In genomic region chr7:24600941-24601597, GRCm38 (mm10) we compare ENCODE assay signal across 8 mouse cellular contexts. TPM values are rescaled to one million over a fixed set of nuclear protein-coding genes. Genes with fewer than 3 reads are reported as not detected.
DNase-seq lines count a peak whose midpoint lies in the region; ATAC-seq and TF ChIP-seq lines count a peak whose summit lies in the region.

No protein-coding gene starts in this region.

- H3K79me2 ChIP-seq in CH12.LX (replicated peaks; ENCODE audit: control insufficient read depth, extremely low read depth, insufficient read depth, poor library complexity, severe bottlenecking): no peaks in the 10 kb centered on the region

- no peak overlapping the region for H3K4me3 ChIP-seq in CH12.LX (replicated peaks in 1 of 3; ENCODE audit: low read depth in 2 of 3, low read length in 2 of 3, poor library complexity in 1 of 3)
- H3K4me3 ChIP-seq in forebrain, embryonic 12.5 days (replicated peaks): no peak overlapping the region
- no peak overlapping the region for H3K4me3 ChIP-seq in heart, postnatal 0 days (ENCODE audit: low read depth, low read length)
- no peak overlapping the region for H3K4me3 ChIP-seq in liver, embryonic 15.5 days (replicated peaks)
- no peak overlapping the region for H3K4me3 ChIP-seq in neural tube, embryonic 12.5 days
- no peak overlapping the region for H3K4me3 ChIP-seq in stomach, postnatal 0 days (ENCODE audit: low read depth, low read length)

- peak; percentile 93 for ATAC-seq in forebrain, embryonic 12.5 days (ENCODE audit: low FRiP score)
- ATAC-seq in heart, postnatal 0 days (ENCODE audit: insufficient read depth, low read depth): peak; percentile 94
- peak; percentile 75 for ATAC-seq in liver, embryonic 15.5 days (ENCODE audit: insufficient read depth)
- ATAC-seq in neural tube, embryonic 12.5 days (ENCODE audit: low FRiP score, low read depth): peak; percentile 86
- peak; percentile 84 for ATAC-seq in stomach, postnatal 0 days (ENCODE audit: low FRiP score, low TSS enrichment)

- peak; percentile 93 for TF ChIP-seq RAD21 in CH12.LX (IDR thresholded peaks at IDR 0.05; ENCODE audit: low read depth, low read length)

- H3K4me1 ChIP-seq in CH12.LX (ENCODE audit: control insufficient read depth in 1 of 2, insufficient read depth in 2 of 2): peaks cover 0 to 4% of the 10 kb centered on the region in 2 experiments; a peak in 2 of 4 replicates
- H3K4me1 ChIP-seq in forebrain, embryonic 12.5 days: peaks cover 7% of the 10 kb centered on the region; the same call in 1 of the 2 replicates
- no peaks in the 10 kb centered on the region for H3K4me1 ChIP-seq in heart, postnatal 0 days (ENCODE audit: control insufficient read depth, insufficient read depth)
- peaks cover 24% of the 10 kb centered on the region for H3K4me1 ChIP-seq in liver, embryonic 15.5 days (replicated peaks)
- no peaks in the 10 kb centered on the region for H3K4me1 ChIP-seq in neural tube, embryonic 12.5 days
- 0 out of 2 replicates have a peak, but pooled peaks cover 2% of the 10 kb centered on the region for H3K4me1 ChIP-seq in stomach, postnatal 0 days (replicated peaks; ENCODE audit: control insufficient read depth, insufficient read depth)

- H3K27ac ChIP-seq in CH12.LX (ENCODE audit: insufficient read depth, low read depth): no peak overlapping the region
- H3K27ac ChIP-seq in forebrain, embryonic 12.5 days: no peak overlapping the region
- H3K27ac ChIP-seq in heart, postnatal 0 days (ENCODE audit: low read depth): no peak overlapping the region
- no peak overlapping the region for H3K27ac ChIP-seq in liver, embryonic 15.5 days (replicated peaks)
- H3K27ac ChIP-seq in neural tube, embryonic 12.5 days: no peak overlapping the region
- peak overlapping the region; percentile 30; the same call in 1 of the 2 replicates for H3K27ac ChIP-seq in stomach, postnatal 0 days (replicated peaks)

- H3K9me3 ChIP-seq in CH12.LX (replicated peaks; ENCODE audit: low read length): no peaks in the 10 kb centered on the region
- no peaks in the 10 kb centered on the region for H3K9me3 ChIP-seq in forebrain, embryonic 12.5 days
- no peaks in the 10 kb centered on the region for H3K9me3 ChIP-seq in heart, postnatal 0 days (replicated peaks; ENCODE audit: control insufficient read depth, low read length)
- H3K9me3 ChIP-seq in liver, embryonic 15.5 days (replicated peaks): no peaks in the 10 kb centered on the region
- H3K9me3 ChIP-seq in neural tube, embryonic 12.5 days: no peaks in the 10 kb centered on the region
- H3K9me3 ChIP-seq in stomach, postnatal 0 days (ENCODE audit: control insufficient read depth, low read length): no peaks in the 10 kb centered on the region

- no peak for TF ChIP-seq POLR2A in CH12.LX (IDR thresholded peaks at IDR 0.05; ENCODE audit: low read depth, low read length)

- H3K9ac ChIP-seq in CH12.LX (ENCODE audit: insufficient read depth, low read depth): no peak overlapping the region
- H3K9ac ChIP-seq in forebrain, embryonic 12.5 days: no peak overlapping the region
- H3K9ac ChIP-seq in heart, postnatal 0 days (replicated peaks; ENCODE audit: low read depth, low read length): no peak overlapping the region
- H3K9ac ChIP-seq in liver, embryonic 15.5 days: no peak overlapping the region
- H3K9ac ChIP-seq in neural tube, embryonic 12.5 days: no peak overlapping the region
- H3K9ac ChIP-seq in stomach, postnatal 0 days (ENCODE audit: low read length): no peak overlapping the region

- in situ Hi-C loops in CH12.LX (cut with MboI; ENCODE audit: low pct_ligation_motif_present, low pct_unique_long_range_greater_than_20kb, low sequenced_read_pairs): no loop called here

- H3K4me2 ChIP-seq in CH12.LX (ENCODE audit: insufficient read depth, low read depth, poor library complexity, severe bottlenecking): no peak overlapping the region
- H3K4me2 ChIP-seq in forebrain, embryonic 12.5 days: peak overlapping the region; percentile 28
- H3K4me2 ChIP-seq in heart, postnatal 0 days (ENCODE audit: low read depth, low read length): no peak overlapping the region
- H3K4me2 ChIP-seq in liver, embryonic 15.5 days: peak overlapping the region; percentile 39; the same call in 1 of the 2 replicates
- H3K4me2 ChIP-seq in neural tube, embryonic 12.5 days (replicated peaks): peak overlapping the region; percentile 45
- peak overlapping the region; percentile 38 for H3K4me2 ChIP-seq in stomach, postnatal 0 days (replicated peaks; ENCODE audit: low read depth)

- WGBS in forebrain, embryonic 12.5 days: 8% methylated on average over 13 of the region's 13 CpGs
- WGBS in heart, postnatal 0 days: 6% methylated on average over 13 of the region's 13 CpGs
- 4% methylated on average over 13 of the region's 13 CpGs for WGBS in liver, embryonic 15.5 days (ENCODE audit: insufficient replicate concordance)
- 6% methylated on average over 13 of the region's 13 CpGs for WGBS in neural tube, embryonic 12.5 days
- 4% methylated on average over 13 of the region's 13 CpGs for WGBS in stomach, postnatal 0 days

- no peaks in the 10 kb centered on the region for H3K27me3 ChIP-seq in CH12.LX (replicated peaks)
- no peaks in the 10 kb centered on the region for H3K27me3 ChIP-seq in forebrain, embryonic 12.5 days
- no peaks in the 10 kb centered on the region for H3K27me3 ChIP-seq in heart, postnatal 0 days (ENCODE audit: control insufficient read depth, insufficient read depth, low read length)
- H3K27me3 ChIP-seq in liver, embryonic 15.5 days: no peaks in the 10 kb centered on the region
- no peaks in the 10 kb centered on the region for H3K27me3 ChIP-seq in neural tube, embryonic 12.5 days (replicated peaks)
- H3K27me3 ChIP-seq in stomach, postnatal 0 days (ENCODE audit: control insufficient read depth, insufficient read depth, low read length): no peaks in the 10 kb centered on the region

- DNase-seq in CH12.LX (ENCODE audit: extremely low read depth): peak; percentile 93
- DNase-seq in c-Kit-positive CD71-positive TER-119-negative erythroid progenitor cells, embryonic 14.5 days (ENCODE audit: low read depth): peak; percentile 94
- peak; percentile 92 for DNase-seq in heart, postnatal 0 days (ENCODE audit: low spot score)
- DNase-seq in kidney, postnatal 36 days: peak; percentile 94 to 99
- peak; percentile 96 for DNase-seq in stomach, postnatal 0 days (ENCODE audit: low spot score)

- 0 out of 2 replicates have a peak, but pooled peaks have one; percentile 19 for TF ChIP-seq EP300 in CH12.LX (IDR thresholded peaks at IDR 0.05; ENCODE audit: low read length)
- TF ChIP-seq EP300 in heart, postnatal 0 days (IDR thresholded peaks at IDR 0.05; ENCODE audit: low read depth): no peak
- no peak for TF ChIP-seq EP300 in stomach, postnatal 0 days (optimal IDR thresholded peaks at IDR 0.05)

- H3K36me3 ChIP-seq in CH12.LX (replicated peaks in 1 of 2; ENCODE audit: control insufficient read depth in 1 of 2, insufficient read depth in 1 of 2, low read length in 1 of 2): peaks cover 0 to 32% of the 10 kb centered on the region in 2 experiments
- no peaks in the 10 kb centered on the region for H3K36me3 ChIP-seq in forebrain, embryonic 12.5 days (replicated peaks)
- H3K36me3 ChIP-seq in heart, postnatal 0 days (replicated peaks; ENCODE audit: control insufficient read depth, insufficient read depth, low read length): no peaks in the 10 kb centered on the region; the same call in 1 of the 2 replicates
- no peaks in the 10 kb centered on the region for H3K36me3 ChIP-seq in liver, embryonic 15.5 days (replicated peaks)
- H3K36me3 ChIP-seq in neural tube, embryonic 12.5 days: no peaks in the 10 kb centered on the region
- no peaks in the 10 kb centered on the region for H3K36me3 ChIP-seq in stomach, postnatal 0 days (ENCODE audit: control insufficient read depth, insufficient read depth, low read length)

- dilution Hi-C loops in CH12.LX (cut with MboI; ENCODE audit: extremely low pct_ligation_motif_present, extremely low pct_unique_long_range_greater_than_20kb, low sequenced_read_pairs): no loop called here

- peak; percentile 90 to 100 for TF ChIP-seq CTCF in CH12.LX (conservative IDR thresholded peaks at IDR 0.05 in 1 of 2, IDR thresholded peaks at IDR 0.05 in 1 of 2; ENCODE audit: low read depth in 2 of 2, low read length in 2 of 2)
- peak; percentile 100 for TF ChIP-seq CTCF in heart, postnatal 0 days (IDR thresholded peaks at IDR 0.05; ENCODE audit: low read depth)
- TF ChIP-seq CTCF in stomach, postnatal 0 days (IDR thresholded peaks at IDR 0.05; ENCODE audit: low read depth): peak; percentile 100

RNA-seq across cellular contexts. Expression of gene Phldb3, which starts 9.5 kb away (rescaled TPM):
- total RNA-seq in CH12.LX (2012; rRNA removed): 3.1 and 3.5 TPM in 2 replicates
- total RNA-seq in CH12.LX (2014; rRNA removed): 0.89 and 1.1 TPM in 2 replicates
- polyA plus RNA-seq in CH12.LX (2012; ENCODE audit: insufficient read length, low read depth): 3.5 and 3.6 TPM in 2 replicates
- polyA plus RNA-seq in forebrain, embryonic 12.5 days (2016; fragmentation: Nextera tagmentation; extraction: Ambion mirVana): not detected in 2 replicates
- not detected in 2 replicates for total RNA-seq in heart, postnatal 0 days (2014; rRNA removed; ENCODE audit: low replicate concordance)
- not detected in 2 replicates for polyA plus RNA-seq in heart, postnatal 0 days (2015; fragmentation: Nextera tagmentation; extraction: Ambion mirVana)
- 0.10 and 0.12 TPM in 2 replicates for polyA plus RNA-seq in liver, embryonic 15.5 days (2015; fragmentation: Nextera tagmentation; extraction: Ambion mirVana)
- polyA plus RNA-seq in neural tube, embryonic 12.5 days (2016; fragmentation: Nextera tagmentation; extraction: Ambion mirVana): not detected in 2 replicates
- 1.2 TPM in 2 replicates for polyA plus RNA-seq in stomach, postnatal 0 days (2015; fragmentation: Nextera tagmentation; extraction: Ambion mirVana)

RNA-seq across cellular contexts. Expression of gene Zfp575, which starts 13.6 kb away (rescaled TPM):
- total RNA-seq in CH12.LX (2012; rRNA removed) (0.46 and 0.81 TPM in 2 replicates), CH12.LX (2014; rRNA removed) (0.09 TPM in 1 of 2 replicates, not detected in the other)
- 0.14 and 0.20 TPM in 2 replicates for polyA plus RNA-seq in CH12.LX (2012; ENCODE audit: insufficient read length, low read depth)
- polyA plus RNA-seq in forebrain, embryonic 12.5 days (2016; fragmentation: Nextera tagmentation; extraction: Ambion mirVana): 3.1 and 3.5 TPM in 2 replicates
- 0.04 TPM in 1 of 2 replicates, not detected in the other for total RNA-seq in heart, postnatal 0 days (2014; rRNA removed; ENCODE audit: low replicate concordance)
- 0.58 and 0.67 TPM in 2 replicates for polyA plus RNA-seq in heart, postnatal 0 days (2015; fragmentation: Nextera tagmentation; extraction: Ambion mirVana)
- 0.22 and 0.24 TPM in 2 replicates for polyA plus RNA-seq in liver, embryonic 15.5 days (2015; fragmentation: Nextera tagmentation; extraction: Ambion mirVana)
- polyA plus RNA-seq in neural tube, embryonic 12.5 days (2016; fragmentation: Nextera tagmentation; extraction: Ambion mirVana): 4.3 and 4.5 TPM in 2 replicates
- 3.6 and 4.0 TPM in 2 replicates for polyA plus RNA-seq in stomach, postnatal 0 days (2015; fragmentation: Nextera tagmentation; extraction: Ambion mirVana)

RNA-seq across cellular contexts. Expression of gene Ethe1, which starts 13.7 kb away (rescaled TPM):
- total RNA-seq in CH12.LX (2012; rRNA removed) (18.6 and 24.1 TPM in 2 replicates), CH12.LX (2014; rRNA removed) (25.0 and 32.0 TPM in 2 replicates)
- 16.5 and 22.8 TPM in 2 replicates for polyA plus RNA-seq in CH12.LX (2012; ENCODE audit: insufficient read length, low read depth)
- polyA plus RNA-seq in forebrain, embryonic 12.5 days (2016; fragmentation: Nextera tagmentation; extraction: Ambion mirVana): 15.3 and 15.7 TPM in 2 replicates
- 21.2 and 42.2 TPM in 2 replicates for total RNA-seq in heart, postnatal 0 days (2014; rRNA removed; ENCODE audit: low replicate concordance)
- polyA plus RNA-seq in heart, postnatal 0 days (2015; fragmentation: Nextera tagmentation; extraction: Ambion mirVana): 21.5 and 23.1 TPM in 2 replicates
- polyA plus RNA-seq in liver, embryonic 15.5 days (2015; fragmentation: Nextera tagmentation; extraction: Ambion mirVana): 27.1 and 28.9 TPM in 2 replicates
- 17.2 and 18.7 TPM in 2 replicates for polyA plus RNA-seq in neural tube, embryonic 12.5 days (2016; fragmentation: Nextera tagmentation; extraction: Ambion mirVana)
- 120 and 128 TPM in 2 replicates for polyA plus RNA-seq in stomach, postnatal 0 days (2015; fragmentation: Nextera tagmentation; extraction: Ambion mirVana)

RNA-seq across cellular contexts. Expression of gene Lypd3, which starts 35.3 kb away (rescaled TPM):
- total RNA-seq in CH12.LX (2012; rRNA removed) (not detected in 2 replicates), CH12.LX (2014; rRNA removed) (not detected in 2 replicates)
- not detected in 2 replicates for polyA plus RNA-seq in CH12.LX (2012; ENCODE audit: insufficient read length, low read depth)
- 0.42 and 0.56 TPM in 2 replicates for polyA plus RNA-seq in forebrain, embryonic 12.5 days (2016; fragmentation: Nextera tagmentation; extraction: Ambion mirVana)
- not detected in 2 replicates for total RNA-seq in heart, postnatal 0 days (2014; rRNA removed; ENCODE audit: low replicate concordance)
- not detected in 2 replicates for polyA plus RNA-seq in heart, postnatal 0 days (2015; fragmentation: Nextera tagmentation; extraction: Ambion mirVana)
- not detected in 2 replicates for polyA plus RNA-seq in liver, embryonic 15.5 days (2015; fragmentation: Nextera tagmentation; extraction: Ambion mirVana)
- polyA plus RNA-seq in neural tube, embryonic 12.5 days (2016; fragmentation: Nextera tagmentation; extraction: Ambion mirVana): 0.43 and 0.87 TPM in 2 replicates
- 277 and 306 TPM in 2 replicates for polyA plus RNA-seq in stomach, postnatal 0 days (2015; fragmentation: Nextera tagmentation; extraction: Ambion mirVana)

RNA-seq across cellular contexts. Expression of gene Xrcc1, which starts 55.0 kb away (rescaled TPM):
- total RNA-seq in CH12.LX (2012; rRNA removed): 128 and 136 TPM in 2 replicates
- total RNA-seq in CH12.LX (2014; rRNA removed): 81.7 and 86.3 TPM in 2 replicates
- polyA plus RNA-seq in CH12.LX (2012; ENCODE audit: insufficient read length, low read depth): 148 and 162 TPM in 2 replicates
- polyA plus RNA-seq in forebrain, embryonic 12.5 days (2016; fragmentation: Nextera tagmentation; extraction: Ambion mirVana): 105 and 107 TPM in 2 replicates
- 30.3 and 46.1 TPM in 2 replicates for total RNA-seq in heart, postnatal 0 days (2014; rRNA removed; ENCODE audit: low replicate concordance)
- polyA plus RNA-seq in heart, postnatal 0 days (2015; fragmentation: Nextera tagmentation; extraction: Ambion mirVana): 30.7 and 31.1 TPM in 2 replicates
- polyA plus RNA-seq in liver, embryonic 15.5 days (2015; fragmentation: Nextera tagmentation; extraction: Ambion mirVana): 41.1 and 48.9 TPM in 2 replicates
- 83.4 and 89.8 TPM in 2 replicates for polyA plus RNA-seq in neural tube, embryonic 12.5 days (2016; fragmentation: Nextera tagmentation; extraction: Ambion mirVana)
- 27.4 and 31.4 TPM in 2 replicates for polyA plus RNA-seq in stomach, postnatal 0 days (2015; fragmentation: Nextera tagmentation; extraction: Ambion mirVana)

Comparison
In these comparisons a context has a peak if more than half of its experiments do, and no peak if none do; other contexts are left out.
1. H3K4me2 ChIP-seq: peak in forebrain, embryonic 12.5 days (single experiment), liver, embryonic 15.5 days (single experiment), neural tube, embryonic 12.5 days (single experiment) and stomach, postnatal 0 days (single experiment); none in CH12.LX (single experiment) and heart, postnatal 0 days (single experiment).
2. Peak in every context shown above with its lines, with median percentiles within 50 percentile points of each other: DNase-seq, CTCF ChIP-seq and ATAC-seq.